Mouse (Mus musculus) adrenal gland, postnatal 14 days (tissue): ENCODE measurements around the gene Gm38431. TPM values are rescaled to one million over a fixed set of nuclear protein-coding genes. Genes with fewer than 3 reads are reported as not detected.

Source experiments
- DNase-seq: peaks from one replicate; pipeline ENCODE4 v3.0.0; 2021; ENCODE audit warnings: mixed read lengths
- total RNA-seq: library from RNA; stranded (reverse); gene quantifications from 2 replicates; pipeline ENCODE4 v1.2.3, GENCODE M21; 2021

Gm38431 gene
- total RNA-seq, 1 experiment from 2014 or later: 2.1 TPM

GRCm38 (mm10) chr9:21041308-21041707 is 50.5 kb downstream of the Gm38431 start:
- peak; percentile 37 for DNase-seq

GRCm38 (mm10) chr9:21039779-21040178 is 52.0 kb downstream of the Gm38431 start:
- DNase-seq: no peak

- DNase-seq: peak; percentile 59
Observed at GRCm38 (mm10) chr9:21037481-21037891, 54.3 kb downstream of the Gm38431 start.

- no peak for DNase-seq
Observed at GRCm38 (mm10) chr9:21036666-21037065, 55.1 kb downstream of the Gm38431 start.

GRCm38 (mm10) chr9:21036161-21036560 is 55.6 kb downstream of the Gm38431 start:
- no peak for DNase-seq

GRCm38 (mm10) chr9:21035586-21035985 is 56.2 kb downstream of the Gm38431 start:
- no peak for DNase-seq

GRCm38 (mm10) chr9:21034481-21035085 is 57.2 kb downstream of the Gm38431 start:
- DNase-seq: no peak

- DNase-seq: peak; percentile 94
Observed at GRCm38 (mm10) chr9:21033136-21033535, 58.7 kb downstream of the Gm38431 start.

- no peak for DNase-seq
Observed at GRCm38 (mm10) chr9:21032491-21032890, 59.3 kb downstream of the Gm38431 start.

GRCm38 (mm10) chr9:21031896-21032351 is 59.9 kb downstream of the Gm38431 start, which contains the start of gene Icam5:
TSS of gene Icam5 (plus strand) at chr9:21032073.
- peak; percentile 47 for DNase-seq

- DNase-seq: peak; percentile 78
Observed at GRCm38 (mm10) chr9:21031251-21031895, 60.4 kb downstream of the Gm38431 start.

GRCm38 (mm10) chr9:21030781-21031250 is 61.0 kb downstream of the Gm38431 start:
- DNase-seq: peak; percentile 91

- no peak for DNase-seq
Observed at GRCm38 (mm10) chr9:21030055-21030600, 61.7 kb downstream of the Gm38431 start.

GRCm38 (mm10) chr9:21029291-21030054 is 62.3 kb downstream of the Gm38431 start, which contains the start of gene Icam4:
TSS of gene Icam4 (plus strand) at chr9:21029373.
- DNase-seq: peak; percentile 91

- no peak for DNase-seq
Observed at GRCm38 (mm10) chr9:21028560-21029110, 63.2 kb downstream of the Gm38431 start.

GRCm38 (mm10) chr9:21027774-21028290 is 64.0 kb downstream of the Gm38431 start:
- no peak for DNase-seq

- no peak for DNase-seq
Observed at GRCm38 (mm10) chr9:21026849-21027248, 64.9 kb downstream of the Gm38431 start.

- no peak for DNase-seq
Observed at GRCm38 (mm10) chr9:21025258-21025810, 66.5 kb downstream of the Gm38431 start.

GRCm38 (mm10) chr9:21022726-21023125 is 69.1 kb downstream of the Gm38431 start:
- no peak for DNase-seq

GRCm38 (mm10) chr9:21022288-21022687 is 69.5 kb downstream of the Gm38431 start:
- no peak for DNase-seq

- DNase-seq: no peak
Observed at GRCm38 (mm10) chr9:21021363-21021762, 70.4 kb downstream of the Gm38431 start.

GRCm38 (mm10) chr9:21018600-21018999 is 73.2 kb downstream of the Gm38431 start:
- no peak for DNase-seq
